Mouse (Mus musculus): ENCODE measurements around the gene Faf1.

The Faf1 gene

GRCm38 (mm10) chr4:109904487-109904886 lies 228.1 kb downstream of the Faf1 start:
- no peak for DNase-seq (ENCODE audit: low spot score in 2 of 2)

- DNase-seq (ENCODE audit: low spot score in 2 of 2) = no peak
Observed at GRCm38 (mm10) chr4:109929058-109929457, 252.7 kb downstream of the Faf1 start.

DNA sequence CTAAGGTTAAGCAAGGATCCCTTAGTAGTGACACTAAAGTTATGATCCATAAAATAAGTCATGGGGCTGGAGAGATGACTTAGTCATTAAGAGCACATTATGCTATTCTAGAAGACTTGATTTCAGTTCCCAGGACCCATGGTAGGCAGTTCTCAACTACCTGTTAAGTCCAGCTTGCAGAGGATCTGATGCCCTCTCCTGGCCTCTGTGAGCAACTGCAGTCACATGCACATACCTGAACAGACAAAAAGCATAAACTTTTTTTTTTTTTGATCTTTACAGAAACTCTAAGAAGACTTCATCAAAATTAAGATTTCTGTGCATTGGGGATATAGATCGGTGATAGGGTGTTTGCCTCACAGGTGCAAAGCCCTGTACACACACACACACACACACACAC lies 254.1 kb downstream of the Faf1 start:
- no peak for DNase-seq (ENCODE audit: low spot score in 2 of 2)

DNA sequence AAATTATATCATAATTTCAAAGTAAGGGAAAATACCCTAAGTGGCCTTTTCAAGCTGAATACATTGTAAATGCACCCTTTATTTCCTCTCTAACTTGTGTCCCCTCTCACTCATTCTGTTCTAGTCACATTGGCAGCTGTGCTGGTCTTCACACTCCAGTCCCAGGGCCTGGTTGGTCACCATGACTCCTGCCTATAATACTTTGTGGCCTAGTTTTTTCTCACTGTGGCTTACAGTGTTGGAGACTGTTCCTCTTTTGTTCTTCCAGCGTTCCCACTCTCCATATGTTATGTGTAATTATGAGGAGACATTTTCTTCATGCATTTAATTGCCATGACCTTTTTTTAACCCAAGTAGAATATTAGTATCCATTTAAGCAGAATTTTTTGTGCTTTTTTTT lies 254.5 kb downstream of the Faf1 start:
- DNase-seq (ENCODE audit: low spot score in 2 of 2) = no peak

DNA sequence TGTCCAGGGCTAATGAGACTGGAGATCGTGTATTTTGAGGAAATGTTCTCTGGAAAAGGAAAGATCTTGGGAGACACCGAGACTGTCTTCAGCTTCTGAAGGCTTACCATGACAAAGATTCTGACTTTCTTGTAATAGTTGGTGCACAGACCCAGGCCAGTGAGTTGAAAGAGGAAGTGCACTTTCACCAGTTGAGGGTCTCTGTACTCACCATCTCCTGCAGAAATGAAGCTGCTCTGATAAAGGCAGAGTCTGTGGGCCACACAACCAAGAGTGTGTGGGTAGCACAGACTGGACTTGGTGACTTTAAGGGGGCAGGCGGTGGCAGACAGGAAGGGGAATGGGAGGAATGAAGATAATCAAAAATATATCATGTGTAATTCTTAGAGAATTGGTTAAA lies 260.2 kb downstream of the Faf1 start:
- DNase-seq (ENCODE audit: low spot score in 2 of 2) = no peak

DNA sequence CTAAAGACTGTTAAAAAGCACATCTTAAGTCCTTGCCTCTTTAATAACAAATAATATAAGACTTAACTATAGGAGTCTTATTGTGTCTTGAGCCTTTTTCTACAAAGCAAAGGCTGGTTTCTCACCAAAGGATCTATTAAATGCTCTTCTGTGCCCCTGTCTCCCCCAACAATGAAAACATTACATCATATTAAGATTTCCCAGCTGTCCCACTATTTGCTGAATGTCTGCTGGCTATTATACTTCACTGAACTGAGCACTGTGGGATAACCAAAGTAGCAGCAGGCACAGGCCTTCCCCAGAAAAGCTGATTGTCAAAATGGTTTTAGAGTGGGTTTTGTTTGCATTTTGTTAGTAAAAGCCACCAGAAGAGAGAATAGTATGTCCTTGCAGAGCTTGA lies 262.9 kb downstream of the Faf1 start:
- DNase-seq (ENCODE audit: low spot score in 2 of 2) = no peak

- no peak for DNase-seq (ENCODE audit: low spot score in 2 of 2)
Observed at GRCm38 (mm10) chr4:109945554-109945953, 269.2 kb downstream of the Faf1 start.

DNA sequence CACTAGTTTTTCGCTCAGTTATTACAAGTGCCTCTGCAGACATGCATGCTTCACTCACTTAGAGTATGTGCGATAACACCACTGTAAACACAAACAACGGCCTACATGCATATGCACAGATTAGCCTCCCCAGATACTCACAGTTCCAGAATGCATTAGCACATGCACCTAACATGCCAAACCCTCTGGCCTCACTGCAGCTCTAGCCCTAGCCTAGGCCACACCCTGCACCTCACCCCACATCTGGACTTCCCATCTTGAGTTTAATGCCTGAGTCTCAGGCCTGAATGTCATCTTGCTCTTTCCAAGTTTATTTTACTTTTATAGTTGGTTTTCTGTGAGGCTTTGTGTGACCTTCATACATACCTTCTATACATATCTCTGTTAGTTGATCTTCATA lies 272.9 kb downstream of the Faf1 start:
- DNase-seq (ENCODE audit: low spot score in 2 of 2) = no peak

GRCm38 (mm10) chr4:109953509-109953908 lies 277.1 kb downstream of the Faf1 start:
- no peak for DNase-seq (ENCODE audit: low spot score in 2 of 2)

DNA sequence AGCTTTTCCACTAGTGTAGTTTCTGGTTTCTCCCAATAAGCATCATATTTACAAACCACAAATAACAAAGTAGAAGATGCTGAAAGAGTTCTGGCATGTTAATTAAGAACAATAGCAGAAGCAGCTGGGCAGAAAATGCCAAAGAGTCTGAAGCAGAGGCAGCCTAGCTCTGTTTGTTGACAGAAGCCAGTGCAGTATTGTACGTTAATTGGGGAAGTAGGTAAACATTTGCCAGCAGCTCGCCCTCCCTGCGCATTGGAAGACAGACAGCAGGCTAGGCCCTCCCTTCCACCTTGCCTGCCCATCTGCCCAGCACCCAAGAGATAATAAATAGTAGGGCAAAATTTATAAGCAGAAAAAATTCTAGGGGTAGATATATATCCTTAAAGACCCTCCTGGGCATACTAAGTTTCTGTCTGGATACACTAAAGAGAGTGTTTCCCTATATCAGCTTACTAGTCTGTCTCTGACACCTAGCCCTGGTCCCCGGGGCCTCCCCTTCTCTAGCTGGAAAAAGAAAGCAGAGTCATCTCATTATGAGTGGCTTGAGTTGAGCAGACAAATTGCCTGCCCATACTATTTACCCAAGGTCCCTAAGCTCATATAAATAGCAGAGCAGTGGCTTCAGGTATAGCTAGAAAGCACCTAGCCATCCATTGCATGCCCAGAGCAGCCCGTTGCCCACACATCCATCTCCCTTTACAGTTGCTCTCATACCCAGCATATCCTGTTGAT lies 284.0 kb downstream of the Faf1 start:
- no peak for DNase-seq (ENCODE audit: low spot score in 2 of 2)

- DNase-seq (ENCODE audit: low spot score in 2 of 2) = no peak
Observed at GRCm38 (mm10) chr4:109963570-109964279, 287.3 kb downstream of the Faf1 start.

DNA sequence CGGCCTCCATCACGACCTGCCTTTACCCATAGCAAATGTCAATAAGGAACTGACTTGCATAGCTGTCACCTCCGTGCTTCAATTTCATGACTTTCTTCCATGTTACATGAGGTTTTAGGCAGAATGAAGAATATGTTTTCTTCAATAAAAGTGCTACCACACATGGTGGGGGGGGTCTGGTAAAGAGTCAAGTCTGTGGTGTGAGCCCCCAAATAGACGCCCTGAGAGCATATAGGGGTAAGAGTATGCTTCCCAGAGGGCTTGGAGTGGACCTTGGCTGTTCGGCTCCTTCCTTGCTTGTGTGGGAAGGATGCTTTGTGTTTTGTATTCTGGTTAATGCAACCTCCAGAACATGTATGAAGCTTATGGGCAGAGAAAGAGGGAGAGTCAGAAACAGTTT lies 293.2 kb downstream of the Faf1 start:
- no peak for DNase-seq (ENCODE audit: low spot score in 2 of 2)

DNA sequence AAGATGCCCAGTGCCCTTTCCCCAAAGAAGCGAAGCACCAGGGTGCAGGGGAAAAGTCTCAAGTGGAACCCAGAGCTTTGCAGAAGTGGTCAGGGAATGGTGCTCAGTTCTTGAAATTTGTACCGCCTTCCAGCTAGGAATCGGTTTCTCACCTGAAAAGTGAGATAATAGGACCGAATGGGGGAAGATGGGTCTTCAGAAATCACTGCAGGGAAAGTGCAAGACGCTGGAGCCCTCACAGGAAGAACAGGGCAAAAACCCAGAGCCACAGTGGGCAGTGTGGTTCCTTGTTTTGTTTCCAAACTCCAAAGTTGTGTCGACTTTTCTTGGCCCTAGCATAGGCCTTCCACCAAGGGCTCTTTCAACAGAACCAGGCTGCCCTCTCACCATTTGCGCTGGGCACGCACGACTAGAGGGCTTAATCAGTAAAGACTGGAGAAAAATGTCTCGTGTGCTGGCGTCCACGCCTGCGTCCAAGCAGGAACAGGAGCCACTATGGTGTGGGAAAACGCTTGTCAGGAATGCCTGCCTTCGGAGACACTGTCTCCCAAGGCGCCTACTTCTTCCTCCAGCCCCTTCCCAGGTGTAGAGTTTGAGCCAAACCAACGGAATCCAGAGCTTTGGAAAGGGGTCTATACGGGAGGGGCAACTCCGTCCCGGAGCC lies 297.7 kb downstream of the Faf1 start:
- DNase-seq (ENCODE audit: low spot score in 2 of 2) = no peak

- DNase-seq (ENCODE audit: low spot score in 2 of 2) = no peak
Observed at GRCm38 (mm10) chr4:109974655-109975380, 298.4 kb downstream of the Faf1 start.

DNA sequence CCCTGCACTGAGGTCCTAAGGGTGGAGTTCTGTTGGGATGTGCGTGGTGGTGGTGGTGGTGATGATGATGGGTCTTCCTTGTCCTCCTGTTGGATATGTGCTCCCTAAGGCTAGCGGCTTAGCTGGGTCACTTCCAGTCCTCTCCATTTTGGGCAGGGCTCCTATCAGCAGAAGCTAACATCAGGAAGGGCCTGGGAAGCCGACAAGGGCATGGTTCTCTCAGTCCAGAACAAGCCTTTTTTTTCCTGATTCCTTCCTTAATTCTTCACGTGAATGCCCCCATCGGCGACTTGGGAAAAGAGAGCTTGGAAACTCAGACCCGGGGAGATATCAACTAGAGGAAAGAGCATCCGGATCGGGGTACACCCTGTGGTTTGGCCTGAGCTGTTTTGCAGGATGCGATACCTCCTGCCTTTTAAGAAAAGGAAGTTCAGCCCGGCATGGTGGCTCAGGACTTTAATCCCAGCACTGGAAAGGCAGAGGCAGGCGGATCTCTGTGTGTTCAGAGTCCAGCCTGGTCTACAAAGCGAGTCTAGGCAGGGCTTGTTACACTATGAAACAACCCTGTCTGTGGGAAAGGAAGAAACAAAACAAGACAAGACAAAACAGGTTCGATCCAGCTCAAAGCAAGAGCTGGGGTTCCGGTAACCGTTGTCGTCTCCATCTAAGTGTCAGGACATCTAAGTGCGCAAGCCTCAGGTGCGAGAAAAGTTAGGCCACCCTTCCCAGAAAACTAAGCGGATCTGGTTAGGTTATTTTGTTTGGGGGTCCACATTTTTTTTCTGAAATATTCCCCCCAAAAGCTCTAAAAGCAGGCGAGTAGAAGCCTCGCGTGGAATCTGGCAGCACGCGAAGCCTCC lies 299.2 kb downstream of the Faf1 start:
- no peak for DNase-seq (ENCODE audit: low spot score in 2 of 2)

DNA sequence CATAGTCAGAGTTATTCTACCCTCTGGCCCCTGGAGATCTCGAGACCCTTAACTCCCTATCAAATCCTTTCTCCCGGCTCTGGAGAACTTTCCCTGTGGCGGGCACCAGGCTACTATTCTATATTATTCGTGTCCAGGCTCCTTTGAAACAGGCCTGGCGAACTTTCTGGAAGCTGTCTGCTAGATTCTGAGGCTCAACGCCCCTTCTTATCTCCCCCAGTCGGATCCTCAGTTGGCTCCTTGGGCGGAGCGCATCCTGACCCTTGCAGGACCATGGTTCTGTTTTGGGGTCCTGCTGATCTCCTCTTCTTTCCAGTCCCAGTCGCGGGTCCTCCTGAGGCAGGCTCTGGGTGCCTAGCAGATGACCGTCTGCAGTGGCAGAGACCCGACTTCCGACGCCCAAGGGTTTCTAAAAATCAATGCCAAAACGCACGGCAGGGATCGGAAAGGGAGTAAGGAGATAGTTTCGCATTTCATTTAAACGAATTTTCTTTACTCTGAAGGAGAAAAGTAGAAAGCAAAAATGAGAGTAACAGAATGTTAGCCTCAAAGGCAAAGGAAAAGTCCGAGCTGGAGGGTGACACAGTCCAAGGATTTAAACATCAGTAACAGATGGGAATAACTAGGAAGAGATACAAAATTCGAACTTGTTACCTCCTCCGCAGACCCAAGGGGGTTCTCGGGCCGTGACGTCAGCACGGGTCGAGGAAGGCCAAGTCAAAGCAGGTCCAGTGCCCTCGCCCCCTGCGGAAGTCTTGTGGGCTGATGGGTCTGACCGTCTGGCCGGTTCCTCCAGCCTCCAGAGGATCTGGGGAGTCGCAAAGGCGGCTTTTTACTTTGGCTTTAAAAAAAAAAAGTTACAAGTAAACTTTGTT lies 300.1 kb downstream of the Faf1 start:
- DNase-seq (ENCODE audit: low spot score in 2 of 2) = no peak

DNA sequence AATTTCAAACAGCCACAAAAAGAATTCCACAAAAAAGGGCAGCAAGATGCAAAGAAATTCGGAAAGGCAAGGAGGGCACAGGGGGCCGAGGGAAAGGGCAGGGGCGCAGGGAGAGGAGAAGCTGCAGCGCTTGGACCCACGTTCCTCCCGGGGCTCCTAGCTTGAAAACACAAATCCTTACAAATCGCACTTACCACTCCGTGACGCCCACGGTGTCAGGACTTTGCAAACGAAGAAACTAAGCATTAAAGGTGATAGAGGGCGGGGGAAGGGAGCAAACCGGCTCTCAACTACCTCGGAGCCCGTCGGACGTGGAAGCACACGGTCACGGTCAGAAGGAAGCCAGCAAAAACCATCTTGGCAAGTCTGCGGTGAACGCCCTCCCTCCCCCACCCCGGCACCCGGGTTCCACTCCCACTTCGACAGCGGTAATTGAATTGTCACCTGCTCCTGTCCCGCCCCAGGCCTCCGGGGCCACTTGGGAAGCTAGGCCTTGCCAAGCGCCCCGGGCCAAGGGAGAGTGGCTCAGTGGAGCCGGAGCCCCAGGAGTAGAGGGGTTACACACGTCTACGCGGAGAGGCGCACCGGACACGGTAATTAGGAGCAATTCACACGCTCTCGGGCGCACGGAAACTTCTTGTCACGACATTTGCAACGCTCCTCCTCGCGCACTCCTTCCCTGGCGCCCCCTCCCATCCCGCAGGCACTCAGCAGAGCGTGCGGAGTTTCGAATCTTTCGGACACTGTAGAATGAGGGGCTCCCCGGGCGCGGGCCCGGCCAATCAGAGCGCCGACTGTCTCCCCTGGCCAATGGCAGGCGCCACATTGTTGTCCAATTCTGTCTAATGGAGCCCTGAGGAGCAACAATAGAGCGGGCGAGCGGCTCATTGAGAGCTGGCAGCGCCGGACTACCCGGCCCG lies 301.0 kb downstream of the Faf1 start, which contains the start of gene Dmrta2:
Gene Dmrta2, plus strand, starts transcription at position 906 of the 920 bp plus-strand sequence.
- no peak for DNase-seq (ENCODE audit: low spot score in 2 of 2)

DNA sequence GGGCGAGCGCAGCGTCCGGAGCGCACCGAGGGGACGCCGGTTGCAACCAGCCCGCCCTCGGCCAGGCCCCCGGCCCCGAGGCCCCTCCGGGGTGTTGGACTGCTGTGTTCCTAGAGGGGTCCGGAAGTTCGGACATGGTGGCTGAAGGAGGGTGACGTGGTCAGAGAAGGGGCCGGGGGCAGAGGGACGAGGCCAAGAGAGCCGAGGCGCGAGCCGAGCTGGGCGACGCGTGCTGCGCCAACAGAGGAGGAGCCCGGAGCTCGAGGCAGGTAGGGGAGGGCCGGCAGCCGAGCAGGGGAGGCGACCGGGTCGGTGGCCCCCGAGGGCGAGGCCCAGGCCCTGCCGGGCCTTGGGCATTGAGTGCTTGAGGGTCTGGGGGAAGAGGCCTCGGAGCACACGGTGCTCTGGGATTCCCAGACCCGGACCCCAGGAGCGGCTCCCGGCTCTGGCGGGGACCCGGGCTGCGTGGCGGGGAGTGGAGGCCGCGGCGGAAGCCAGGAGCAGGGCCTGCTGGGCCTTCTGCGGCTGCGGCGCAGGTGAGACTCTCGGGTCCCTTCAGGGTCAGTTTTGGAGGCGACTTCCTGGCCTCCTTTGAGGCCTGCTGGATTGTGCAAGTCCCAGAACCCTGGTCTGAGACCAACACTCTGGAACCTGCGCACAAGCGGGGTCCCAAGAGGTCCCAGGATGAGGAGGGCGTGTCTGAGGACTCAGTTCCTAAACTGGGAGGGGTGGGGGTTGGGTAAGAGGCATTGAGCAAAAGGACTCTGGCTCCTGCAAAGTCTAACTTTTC lies 301.9 kb downstream of the Faf1 start:
- no peak for DNase-seq (ENCODE audit: low spot score in 2 of 2)

Measured in spleen, postnatal 14 days (tissue).